Mouse (Mus musculus): ENCODE measurements around the gene Lexm. TPM values are rescaled to one million over a fixed set of nuclear protein-coding genes. Genes with fewer than 3 reads are reported as not detected.

Lexm gene
- polyA plus RNA-seq, 1 experiment from 2014 or later, result 0.79 TPM

- Histone ChIP-seq H3K4me2 (replicated peaks) (no peak overlapping the region), H3K4me3 (no peak overlapping the region), H3K36me3 (peaks cover 94% of the 10 kb centered on the region), H3K27ac (replicated peaks) (no peak overlapping the region), H3K27me3 (no peaks in the 10 kb centered on the region), H3K4me1 (no peaks in the 10 kb centered on the region), H3K9me3 (no peaks in the 10 kb centered on the region), H3K9ac (replicated peaks) (no peak overlapping the region)
- ATAC-seq (ENCODE audit: low FRiP score, low read depth), result no peak
- 90% methylated on average over 11 of the region's 11 CpGs for WGBS
Measured at GRCm38 (mm10) chr4:106571081-106571724, 45.8 kb downstream of the Lexm start.

- H3K4me3 ChIP-seq, result no peak overlapping the region
- peaks cover 94% of the 10 kb centered on the region for H3K36me3 ChIP-seq
- no peaks in the 10 kb centered on the region for H3K4me1 ChIP-seq
- no peaks in the 10 kb centered on the region for H3K27me3 ChIP-seq
- no peak overlapping the region for H3K9ac ChIP-seq (replicated peaks)
- H3K4me2 ChIP-seq (replicated peaks), result no peak overlapping the region
- H3K27ac ChIP-seq (replicated peaks), result no peak overlapping the region
- ATAC-seq (ENCODE audit: low FRiP score, low read depth), result no peak
- no peaks in the 10 kb centered on the region for H3K9me3 ChIP-seq
- 90% methylated on average over 4 of the region's 4 CpGs for WGBS
Measured at GRCm38 (mm10) chr4:106569680-106570079, 47.4 kb downstream of the Lexm start.

GRCm38 (mm10) chr4:106564161-106564560, 52.9 kb downstream of the Lexm start:
- peak overlapping the region; percentile 87 for H3K4me2 ChIP-seq (replicated peaks)
- H3K9ac ChIP-seq (replicated peaks), result no peak overlapping the region
- H3K9me3 ChIP-seq, result no peaks in the 10 kb centered on the region
- 86% methylated on average over 11 of the region's 11 CpGs for WGBS
- peaks cover 48% of the 10 kb centered on the region for H3K36me3 ChIP-seq
- H3K4me3 ChIP-seq, result no peak overlapping the region
- no peak for ATAC-seq (ENCODE audit: low FRiP score, low read depth)
- no peak overlapping the region for H3K27ac ChIP-seq (replicated peaks)
- H3K4me1 ChIP-seq, result peaks cover 33% of the 10 kb centered on the region
- no peaks in the 10 kb centered on the region for H3K27me3 ChIP-seq

- no peak for ATAC-seq (ENCODE audit: low FRiP score, low read depth)
- peak overlapping the region; percentile 90 for H3K4me3 ChIP-seq
- H3K4me2 ChIP-seq (replicated peaks), result peak overlapping the region; percentile 87
- no peaks in the 10 kb centered on the region for H3K27me3 ChIP-seq
- no peaks in the 10 kb centered on the region for H3K9me3 ChIP-seq
- 49% methylated on average over 9 of the region's 9 CpGs for WGBS
- peak overlapping the region; percentile 88 for H3K9ac ChIP-seq (replicated peaks)
- H3K27ac ChIP-seq (replicated peaks), result no peak overlapping the region
- peaks cover 42% of the 10 kb centered on the region for H3K36me3 ChIP-seq
- peaks cover 33% of the 10 kb centered on the region for H3K4me1 ChIP-seq
Measured at GRCm38 (mm10) chr4:106562837-106563790, 53.9 kb downstream of the Lexm start.

GRCm38 (mm10) chr4:106562006-106562405, 55.0 kb downstream of the Lexm start:
- Histone ChIP-seq H3K27me3 (no peaks in the 10 kb centered on the region), H3K4me1 (peaks cover 33% of the 10 kb centered on the region), H3K4me3 (peak overlapping the region; percentile 90), H3K9ac (replicated peaks) (peak overlapping the region; percentile 88), H3K4me2 (replicated peaks) (peak overlapping the region; percentile 87), H3K9me3 (no peaks in the 10 kb centered on the region), H3K27ac (replicated peaks) (no peak overlapping the region), H3K36me3 (peaks cover 31% of the 10 kb centered on the region)
- ATAC-seq (ENCODE audit: low FRiP score, low read depth), result no peak
- WGBS, result 11% methylated on average over 6 of the region's 6 CpGs

- under 1% methylated on average over 88 of the region's 89 CpGs for whole genome bisulfite sequencing
- Histone ChIP-seq H3K9ac (replicated peaks) (peak within 1 kb of the TSS; percentile 88), H3K4me2 (replicated peaks) (peak within 1 kb of the TSS; percentile 87), H3K4me1 (peaks cover 33% of the 10 kb centered on the region), H3K27ac (replicated peaks) (peak within 1 kb of the TSS; percentile 88), H3K36me3 (peaks cover 22% of the 10 kb centered on the region), H3K9me3 (no peaks in the 10 kb centered on the region), H3K4me3 (peak within 1 kb of the TSS; percentile 90), H3K27me3 (no peaks in the 10 kb centered on the region)
- peak; percentile 99 for ATAC-seq (ENCODE audit: low FRiP score, low read depth)
Measured at GRCm38 (mm10) chr4:106560846-106561781, 55.9 kb downstream of the Lexm start, which contains the start of gene Dhcr24. Dhcr24 (plus strand) TSS chr4:106561038.

- no peaks in the 10 kb centered on the region for H3K27me3 ChIP-seq
- peaks cover 33% of the 10 kb centered on the region for H3K4me1 ChIP-seq
- H3K9me3 ChIP-seq, result no peaks in the 10 kb centered on the region
- peak overlapping the region; percentile 43; the same call in 1 of the 2 replicates for H3K9ac ChIP-seq (replicated peaks)
- peak overlapping the region; percentile 90 for H3K4me3 ChIP-seq
- peak overlapping the region; percentile 88 for H3K27ac ChIP-seq (replicated peaks)
- peak; percentile 70; the same call in 1 of the 2 replicates for ATAC-seq (ENCODE audit: low FRiP score, low read depth)
- 2% methylated on average over 19 of the region's 20 CpGs for WGBS
- peaks cover 14% of the 10 kb centered on the region for H3K36me3 ChIP-seq
- peak overlapping the region; percentile 87 for H3K4me2 ChIP-seq (replicated peaks)
Measured at GRCm38 (mm10) chr4:106560213-106560845, 56.7 kb downstream of the Lexm start.

GRCm38 (mm10) chr4:106559343-106560212, 57.5 kb downstream of the Lexm start:
- no peaks in the 10 kb centered on the region for H3K9me3 ChIP-seq
- peaks cover 33% of the 10 kb centered on the region for H3K4me1 ChIP-seq
- no peaks in the 10 kb centered on the region for H3K27me3 ChIP-seq
- peaks cover 7% of the 10 kb centered on the region for H3K36me3 ChIP-seq
- peak overlapping the region; percentile 88 for H3K27ac ChIP-seq (replicated peaks)
- H3K4me2 ChIP-seq (replicated peaks), result peak overlapping the region; percentile 87
- H3K4me3 ChIP-seq, result peak overlapping the region; percentile 90
- ATAC-seq (ENCODE audit: low FRiP score, low read depth), result no peak
- no peak overlapping the region for H3K9ac ChIP-seq (replicated peaks)
- 29% methylated on average over 13 of the region's 13 CpGs for WGBS

- Histone ChIP-seq H3K4me3 (no peak overlapping the region), H3K36me3 (no peaks in the 10 kb centered on the region), H3K9me3 (no peaks in the 10 kb centered on the region), H3K4me2 (replicated peaks) (no peak overlapping the region), H3K27ac (replicated peaks) (no peak overlapping the region), H3K9ac (replicated peaks) (no peak overlapping the region), H3K4me1 (peaks cover 21% of the 10 kb centered on the region), H3K27me3 (no peaks in the 10 kb centered on the region)
- ATAC-seq (ENCODE audit: low FRiP score, low read depth), result no peak
- WGBS, result no CpG with 5 or more reads among the region's 1 CpGs
Measured at GRCm38 (mm10) chr4:106557978-106558377, 59.1 kb downstream of the Lexm start.

- H3K27ac ChIP-seq (replicated peaks), result no peak overlapping the region
- no peak overlapping the region for H3K9ac ChIP-seq (replicated peaks)
- H3K36me3 ChIP-seq, result no peaks in the 10 kb centered on the region
- H3K4me2 ChIP-seq (replicated peaks), result no peak overlapping the region
- H3K4me3 ChIP-seq, result no peak overlapping the region
- H3K9me3 ChIP-seq, result no peaks in the 10 kb centered on the region
- ATAC-seq (ENCODE audit: low FRiP score, low read depth), result no peak
- 82% methylated on average over 5 of the region's 5 CpGs for WGBS
- H3K27me3 ChIP-seq, result no peaks in the 10 kb centered on the region
- peaks cover 14% of the 10 kb centered on the region for H3K4me1 ChIP-seq
Measured at GRCm38 (mm10) chr4:106557262-106557661, 59.8 kb downstream of the Lexm start.
